Mouse (Mus musculus): ENCODE results near the gene Olfr222.

GRCm38 (mm10) chr11:59584539-59584938, 8.5 kb upstream of the Olfr222 start:
- TF ChIP-seq POLR2A (IDR thresholded peaks at IDR 0.05; ENCODE audit: insufficient read depth, low read length): no peak
- no peak for TF ChIP-seq CTCF (IDR thresholded peaks at IDR 0.05; ENCODE audit: low read depth, low read length)
